27 mouse cellular contexts compared by ENCODE assay signal in genomic region chr16:21351289-21351688, GRCm38 (mm10).
"Had no signal": no experiment of that assay in that cellular context is flagged by ENCODE, and none has a peak within 500 bp of the region (broad histone marks: within the 10 kb centered on the region; RNA-seq: fewer than 3 reads in every experiment).

No protein-coding gene starts in this region.

- H3K4me1 ChIP-seq: forebrain, embryonic 15.5 days had no signal

- H3K36me3 ChIP-seq: embryonic facial prominence, embryonic 10.5 days; embryonic facial prominence, embryonic 12.5 days; embryonic facial prominence, embryonic 13.5 days; embryonic facial prominence, embryonic 15.5 days; forebrain, embryonic 10.5 days; forebrain, embryonic 12.5 days; forebrain, embryonic 15.5 days had no signal

- DNase-seq: cerebellum, adult 9-10 months; cerebellum, adult 9-11 months; cerebellum, postnatal 10 days; cerebellum, postnatal 14 days; cerebellum, postnatal 25 days; cerebellum, postnatal 36 days; embryo, embryonic 11 days; forebrain, postnatal 0 days; gastrocnemius, adult 2 months; gastrocnemius, postnatal 10 days; gastrocnemius, postnatal 14 days; gastrocnemius, postnatal 25 days; gastrocnemius, postnatal 36 days; heart, adult 11 months; heart, adult 18-20 months; heart, adult 2 months had no signal

- H3K9ac ChIP-seq: embryonic facial prominence, embryonic 12.5 days; embryonic facial prominence, embryonic 13.5 days; embryonic facial prominence, embryonic 15.5 days; forebrain, embryonic 12.5 days; forebrain, embryonic 13.5 days; forebrain, embryonic 15.5 days; forebrain, postnatal 0 days had no signal

- ATAC-seq: forebrain, embryonic 13.5 days; forebrain, embryonic 14.5 days; forebrain, embryonic 15.5 days; forebrain, embryonic 16.5 days; forebrain, postnatal 0 days had no signal

- H3K4me2 ChIP-seq: embryonic facial prominence, embryonic 12.5 days; embryonic facial prominence, embryonic 13.5 days; embryonic facial prominence, embryonic 15.5 days; forebrain, embryonic 12.5 days; forebrain, embryonic 13.5 days; forebrain, embryonic 15.5 days had no signal

- H3K4me3 ChIP-seq: embryonic facial prominence, embryonic 10.5 days; embryonic facial prominence, embryonic 12.5 days; embryonic facial prominence, embryonic 13.5 days; embryonic facial prominence, embryonic 15.5 days; erythroblast, embryonic 14.5 days; forebrain, embryonic 10.5 days; forebrain, embryonic 12.5 days; forebrain, embryonic 13.5 days; forebrain, embryonic 15.5 days; gastrocnemius, adult 2 months; heart, adult 2 months had no signal

- H3K9me3 ChIP-seq: embryonic facial prominence, embryonic 10.5 days; embryonic facial prominence, embryonic 12.5 days; embryonic facial prominence, embryonic 13.5 days; embryonic facial prominence, embryonic 15.5 days; forebrain, embryonic 10.5 days; forebrain, embryonic 12.5 days; forebrain, embryonic 13.5 days; forebrain, embryonic 15.5 days had no signal

- H3K27me3 ChIP-seq: embryonic facial prominence, embryonic 12.5 days; embryonic facial prominence, embryonic 13.5 days; embryonic facial prominence, embryonic 15.5 days had no signal

- H3K27ac ChIP-seq: embryonic facial prominence, embryonic 10.5 days; embryonic facial prominence, embryonic 12.5 days; embryonic facial prominence, embryonic 13.5 days; embryonic facial prominence, embryonic 15.5 days; forebrain, embryonic 10.5 days; forebrain, embryonic 12.5 days; forebrain, embryonic 13.5 days; forebrain, embryonic 15.5 days; gastrocnemius, adult 2 months; heart, adult 2 months had no signal
